Mouse (Mus musculus) embryonic fibroblast, embryonic 13.5 days (primary cell): Measurements from ENCODE around the gene Gmpr2. TPM values are rescaled to one million over a fixed set of nuclear protein-coding genes. Genes with fewer than 3 reads are reported as not detected.

Source experiments
- H3K27ac ChIP-seq: 2 replicates; pipeline ENCODE4 v1.5.1; 2012; ENCODE audit warnings: low read length, control low read depth, inconsistent platforms; ENCODE audit not compliant: insufficient read depth
- H3K4me1 ChIP-seq: 2 replicates; pipeline ENCODE4 v1.6.1; 2011; ENCODE audit warnings: low read length; ENCODE audit not compliant: control insufficient read depth, insufficient read depth
- H3K4me3 ChIP-seq: 2 replicates; pipeline ENCODE4 v1.5.1; 2011; ENCODE audit warnings: mild to moderate bottlenecking, control low read depth, low read length; ENCODE audit not compliant: insufficient read depth
- CTCF ChIP-seq: IDR thresholded peaks from 2 replicates; pipeline ENCODE4 v1.5.1; 2011; ENCODE audit warnings: mild to moderate bottlenecking, control low read depth, low read length, moderate library complexity, borderline replicate concordance; ENCODE audit not compliant: insufficient read depth
- POLR2A ChIP-seq: IDR thresholded peaks from 2 replicates; pipeline ENCODE4 v1.6.1; 2011; ENCODE audit warnings: low read depth, mild to moderate bottlenecking, control low read depth, low read length, moderate library complexity
- polyA plus RNA-seq: library from polyadenylated mRNA; stranded (reverse); fragments of >200 nt; gene quantifications from 2 replicates; pipeline ENCODE4 v1.2.4, GENCODE M21; 2011; ENCODE audit warnings: low read depth; ENCODE audit not compliant: missing spikeins, insufficient read length

Gmpr2 gene
- 33.6 and 34.1 TPM in 2 replicates for polyA plus RNA-seq

DNA sequence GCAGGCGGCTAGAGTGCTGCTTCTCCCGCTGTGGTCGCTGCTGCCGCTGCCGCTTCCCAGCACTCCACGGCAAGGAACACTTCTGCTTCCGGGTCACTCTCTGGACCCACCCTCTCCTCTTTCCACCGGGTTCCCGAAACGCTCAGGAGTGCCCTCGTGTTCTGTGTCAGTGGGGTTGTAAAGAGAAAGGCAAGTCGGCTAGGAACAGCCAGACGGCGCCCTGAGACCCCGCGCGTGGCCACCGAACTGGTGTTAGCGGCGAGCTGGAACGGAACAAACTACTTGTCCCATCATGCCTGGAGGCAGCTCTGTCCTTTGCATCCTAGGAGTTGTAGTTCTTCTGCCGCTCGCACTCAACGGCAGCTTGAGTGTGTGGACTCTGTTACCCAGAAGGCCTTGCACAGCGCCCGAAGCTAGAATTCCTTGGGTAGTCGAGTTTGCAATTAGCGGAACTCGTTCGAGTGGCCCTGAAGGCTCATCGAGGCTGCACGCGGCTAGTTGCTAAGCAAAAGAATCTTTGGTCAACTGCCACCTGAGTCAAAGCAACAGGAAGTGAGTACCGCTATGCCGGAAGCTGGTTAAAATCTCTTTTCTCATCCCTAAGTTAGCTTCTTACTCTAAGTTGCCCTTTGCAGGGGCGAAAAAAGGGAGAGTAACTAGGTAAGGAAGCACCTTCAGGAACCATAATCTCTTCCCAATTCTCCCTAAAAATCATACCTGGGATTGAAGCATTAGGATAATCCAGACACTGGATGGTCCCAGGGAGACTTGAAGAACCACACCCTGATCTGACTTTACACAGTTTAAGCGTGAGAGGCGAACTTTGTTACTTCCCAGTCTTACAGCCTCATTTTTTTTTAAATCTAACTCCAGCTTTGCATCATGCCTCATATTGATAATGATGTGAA lies at the start of gene Gmpr2, which contains the start of gene Nedd8:
Gmpr2 (plus strand) TSS at position 109 of the 908 bp plus-strand sequence.
Nedd8 (minus strand) TSS at position 292 of the 908 bp plus-strand sequence.
- Histone ChIP-seq H3K4me3 (peak within 1 kb of the TSS; percentile 97), H3K27ac (peak within 1 kb of the TSS; percentile 88), H3K4me1 (no peaks in the 10 kb centered on the region)
- TF ChIP-seq CTCF: no peak
- TF ChIP-seq POLR2A: peak; percentile 75

DNA sequence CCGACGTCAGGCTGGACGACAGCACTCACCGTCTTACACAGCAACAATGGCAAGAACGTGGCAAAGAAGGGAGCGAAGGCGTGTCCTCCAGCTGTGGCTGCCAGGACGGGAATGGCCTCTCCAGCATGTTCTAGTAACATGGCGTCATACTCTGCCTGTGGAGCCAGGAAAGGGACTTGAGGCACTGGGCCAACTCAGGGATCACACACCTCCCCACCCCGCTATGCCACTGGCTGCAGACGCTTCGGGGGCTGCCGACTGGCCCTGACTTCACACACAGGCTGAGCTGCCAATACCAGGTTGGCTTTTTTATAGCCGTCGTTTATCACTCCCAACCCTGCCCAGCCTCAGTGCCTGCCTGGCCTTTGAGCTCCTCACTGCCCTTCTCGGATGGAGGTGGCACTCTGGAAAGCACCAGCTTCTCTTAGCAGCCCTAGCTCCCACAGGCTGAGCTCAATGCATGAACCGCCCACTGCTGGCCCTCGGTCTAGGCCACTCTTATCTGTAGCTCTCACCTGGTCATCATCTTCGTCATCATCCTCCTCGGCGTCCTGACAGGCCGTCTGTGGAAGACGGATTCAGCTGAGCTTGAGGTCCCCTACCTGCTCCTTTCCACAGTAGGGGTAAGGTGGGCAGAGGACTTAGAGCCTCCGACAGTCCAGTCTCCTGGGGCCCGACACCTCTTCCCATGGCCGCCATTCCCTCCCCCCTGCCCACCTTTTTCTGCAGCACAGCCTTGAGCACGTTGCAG lies 43.5 kb upstream of the Gmpr2 start:
- H3K27ac ChIP-seq: no peak overlapping the region
- H3K4me3 ChIP-seq: no peak overlapping the region
- TF ChIP-seq POLR2A (no peak), CTCF (no peak)
- no peaks in the 10 kb centered on the region for H3K4me1 ChIP-seq

DNA sequence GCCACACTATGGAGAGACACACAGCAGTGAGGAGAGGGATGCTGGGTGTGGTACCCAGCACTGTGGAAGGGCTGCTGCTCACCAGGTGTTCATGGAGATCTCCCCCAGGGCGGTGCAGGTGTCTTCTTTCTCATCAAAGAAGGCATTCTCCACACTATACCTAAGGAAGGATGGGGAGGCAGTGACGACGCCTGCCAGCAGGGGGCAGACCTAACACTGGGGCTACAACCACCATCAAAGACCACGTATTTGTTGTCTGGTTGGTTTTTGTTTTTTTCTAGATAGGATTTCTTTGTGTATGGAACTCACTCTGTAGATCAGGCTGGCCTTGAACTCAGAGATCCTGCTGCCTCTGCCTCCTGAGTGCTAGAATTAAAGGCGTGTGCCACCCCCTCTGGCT lies 42.4 kb upstream of the Gmpr2 start:
- 0 out of 2 replicates have a peak, but pooled peaks cover 4% of the 10 kb centered on the region for H3K4me1 ChIP-seq

DNA sequence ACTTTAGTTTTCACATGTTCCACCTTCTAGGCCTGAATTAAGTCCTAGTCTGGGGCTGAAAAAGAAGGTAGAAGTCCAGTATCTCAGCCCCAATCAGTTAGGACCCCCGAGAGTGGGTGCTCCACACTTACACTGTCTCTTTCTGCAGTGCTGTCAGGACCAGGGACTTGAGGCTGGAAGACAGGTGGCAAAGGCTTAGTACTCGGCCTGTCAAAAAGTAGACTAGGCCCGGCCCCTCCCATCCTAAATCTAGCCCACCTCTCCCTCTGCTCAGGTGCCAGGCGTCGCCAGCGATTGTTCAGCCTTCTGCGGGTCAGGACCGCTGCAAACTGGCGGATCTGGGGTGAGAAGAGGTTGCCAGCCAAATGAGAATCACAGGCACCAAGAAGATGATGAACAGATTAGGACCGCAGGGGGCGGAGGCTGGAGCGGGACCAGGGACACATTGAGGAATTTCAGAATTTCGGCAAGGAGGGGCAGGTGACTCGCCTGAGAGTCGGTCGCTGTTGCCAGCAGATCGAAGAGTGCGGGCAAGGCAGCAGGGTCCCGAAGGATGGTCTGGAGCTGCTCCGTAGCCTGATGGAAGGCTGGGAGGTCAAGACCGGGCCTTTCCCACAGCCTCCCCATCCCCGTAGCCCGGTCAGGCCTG lies 36.7 kb upstream of the Gmpr2 start:
- Histone ChIP-seq H3K4me1 (0 out of 2 replicates have a peak, but pooled peaks cover 4% of the 10 kb centered on the region), H3K27ac (peak overlapping the region; percentile 84), H3K4me3 (peak overlapping the region; percentile 85)
- TF ChIP-seq CTCF (no peak), POLR2A (no peak)

More for the DNA sequence above, 42.4 kb upstream of the Gmpr2 start:
- Histone ChIP-seq H3K4me3 (no peak overlapping the region), H3K27ac (no peak overlapping the region)
- TF ChIP-seq POLR2A (no peak), CTCF (peak; percentile 84; the same call in 1 of the 2 replicates)

DNA sequence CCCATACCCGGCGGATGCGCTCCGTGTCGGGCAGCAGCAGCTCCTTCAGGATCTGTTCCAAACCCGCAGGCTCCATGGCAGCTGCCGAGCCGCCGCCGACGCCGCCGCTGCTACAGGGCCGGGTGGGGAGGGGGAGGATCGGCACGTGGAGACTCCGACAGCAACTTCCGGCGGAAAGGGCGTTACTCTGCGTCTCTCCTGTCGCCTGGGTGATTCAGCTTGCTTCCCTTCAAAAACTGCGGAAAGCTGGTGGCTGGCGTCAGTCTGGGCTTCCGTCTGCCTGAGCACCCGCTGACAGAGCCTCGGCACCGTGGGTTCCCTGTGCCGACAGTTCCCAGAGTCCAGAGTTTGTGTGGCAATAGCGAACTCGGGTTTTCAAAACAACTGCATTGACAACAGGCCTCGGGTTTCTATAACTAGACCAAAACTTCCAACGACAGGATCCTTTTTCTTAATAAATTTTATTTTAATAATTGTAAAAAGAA lies 36.2 kb upstream of the Gmpr2 start, which contains the start of gene Ipo4:
Ipo4 (minus strand) TSS at position 435 of the 485 bp plus-strand sequence.
- peak within 1 kb of the TSS; percentile 84 for H3K27ac ChIP-seq
- H3K4me1 ChIP-seq: 0 out of 2 replicates have a peak, but pooled peaks cover 4% of the 10 kb centered on the region
- peak; percentile 83 for TF ChIP-seq POLR2A
- no peak for TF ChIP-seq CTCF
- H3K4me3 ChIP-seq: peak within 1 kb of the TSS; percentile 85

DNA sequence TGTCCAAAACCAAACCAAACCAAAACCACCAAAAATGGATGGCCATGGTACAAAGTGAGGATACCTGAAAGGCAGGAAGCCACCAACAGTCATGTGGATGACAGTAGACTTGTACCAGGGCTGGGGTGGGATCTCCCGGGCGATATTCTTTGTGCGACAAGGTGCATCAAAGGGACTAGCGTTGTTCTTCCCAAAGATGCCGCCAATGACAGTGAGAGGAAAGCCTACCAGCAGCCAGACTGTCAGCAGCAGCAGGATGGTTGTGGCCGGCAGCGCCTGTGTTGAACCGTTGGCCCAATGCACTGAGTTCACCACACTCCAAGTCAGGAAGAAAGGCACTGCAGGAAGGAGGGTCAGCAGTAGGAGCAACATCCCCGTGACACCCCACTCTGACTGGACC lies 33.9 kb upstream of the Gmpr2 start, which contains the start of gene Gm49378:
Gm49378 (minus strand) TSS at position 101 of the 400 bp plus-strand sequence.
- Histone ChIP-seq H3K4me1 (0 out of 2 replicates have a peak, but pooled peaks cover 4% of the 10 kb centered on the region), H3K27ac (no peak within 1 kb of the TSS), H3K4me3 (no peak within 1 kb of the TSS)
- TF ChIP-seq CTCF: no peak
- no peak for TF ChIP-seq POLR2A

DNA sequence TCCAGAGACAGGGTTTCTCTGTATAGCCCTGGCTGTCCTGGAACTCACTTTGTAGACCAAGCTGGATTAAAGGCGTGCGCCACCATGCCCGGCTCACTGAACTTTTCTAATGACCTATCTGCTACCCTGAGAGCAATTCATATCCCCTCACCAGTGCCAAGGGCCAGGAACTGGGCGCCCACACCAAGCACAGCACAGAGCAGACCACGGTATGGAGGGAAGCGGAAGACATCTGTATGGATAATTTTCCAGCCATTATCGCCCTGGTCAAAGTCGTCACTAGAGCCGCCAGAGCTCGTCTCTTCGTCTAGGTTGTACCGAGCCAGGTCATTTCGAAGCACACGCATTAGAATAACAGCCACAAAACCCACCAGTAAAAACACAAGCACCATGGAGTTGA lies 30.9 kb upstream of the Gmpr2 start:
- Histone ChIP-seq H3K27ac (no peak overlapping the region), H3K4me3 (no peak overlapping the region), H3K4me1 (no peaks in the 10 kb centered on the region)
- TF ChIP-seq CTCF: no peak
- TF ChIP-seq POLR2A: no peak

DNA sequence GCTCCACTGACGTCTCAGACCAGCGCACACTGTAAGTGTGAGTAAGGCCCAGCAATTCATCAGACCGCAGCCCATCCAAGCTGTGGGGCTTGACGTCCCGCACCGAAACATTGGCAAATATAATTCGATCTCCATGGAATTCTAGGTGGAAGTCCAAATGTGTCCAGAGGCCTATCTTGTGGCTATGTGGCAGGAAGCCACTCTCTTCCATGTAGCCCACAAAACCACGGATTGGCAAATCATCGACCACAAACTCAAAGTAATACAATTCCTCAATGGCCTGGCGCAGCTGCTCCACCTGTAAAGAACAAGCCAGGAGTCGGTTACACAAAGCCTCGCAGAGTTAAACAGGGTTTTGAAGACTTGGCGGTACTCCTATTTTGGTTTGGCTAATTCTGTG lies 30.4 kb upstream of the Gmpr2 start:
- TF ChIP-seq CTCF: no peak
- no peak for TF ChIP-seq POLR2A
- H3K4me3 ChIP-seq: no peak overlapping the region
- no peaks in the 10 kb centered on the region for H3K4me1 ChIP-seq
- no peak overlapping the region for H3K27ac ChIP-seq

DNA sequence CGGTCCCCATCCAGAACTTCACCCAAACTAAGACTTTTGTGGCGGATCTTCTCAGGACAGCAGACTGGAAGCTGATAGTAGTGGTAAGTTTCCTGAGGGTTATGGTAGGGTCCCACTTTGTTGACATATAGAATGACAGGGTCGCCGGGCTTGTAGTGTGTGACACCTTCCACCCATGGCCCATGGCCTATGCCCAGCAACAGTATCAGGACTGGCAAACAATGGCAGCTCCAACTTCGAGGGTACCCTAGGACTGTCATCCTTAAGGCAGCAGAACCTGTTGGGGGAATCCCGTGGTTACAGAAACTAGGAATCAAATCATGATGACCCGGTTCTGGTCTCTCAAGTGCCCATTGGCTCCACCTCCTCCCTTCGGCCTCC lies 29.1 kb upstream of the Gmpr2 start:
- H3K27ac ChIP-seq: peak overlapping the region; percentile 92
- TF ChIP-seq POLR2A (no peak), CTCF (no peak)

More for the DNA sequence above, 29.1 kb upstream of the Gmpr2 start:
- Histone ChIP-seq H3K4me1 (no peaks in the 10 kb centered on the region), H3K4me3 (peak overlapping the region; percentile 83)
